Mouse (Mus musculus) gastrocnemius, adult 2 months (tissue): ENCODE results near the gene Mlec. TPM values are rescaled to one million over a fixed set of nuclear protein-coding genes. Genes with fewer than 3 reads are reported as not detected.
"Not testable (repeated sequence)": the region's sequence is repeated elsewhere in the genome, so short reads cannot be mapped to it uniquely, and the experiment has no call there.

ENCODE experiments used
- DNase-seq: peaks from one replicate; pipeline ENCODE4 v3.0.0; 2022
- H3K27ac ChIP-seq: fragments of 200-600 bp; 2 replicates; pipeline ENCODE4 v1.8.1; 2022; ENCODE audit warnings: mild to moderate bottlenecking
- H3K4me3 ChIP-seq: fragments of 200-600 bp; 2 replicates; pipeline ENCODE4 v1.8.1; 2022; ENCODE audit warnings: mild to moderate bottlenecking, moderate library complexity
- CTCF ChIP-seq: fragments of 200-600 bp; IDR thresholded peaks from 2 replicates; pipeline ENCODE4 v1.8.1; 2022; ENCODE audit warnings: antibody characterized with exemption, mild to moderate bottlenecking, moderate library complexity
- intact Hi-C: fragments of 180-260 bp; cut with DNase I; formaldehyde crosslinking; loops from one replicate; pipeline ENCODE4 v1.15.1; 2025
- total RNA-seq, 2 experiments: library from RNA; stranded (reverse); gene quantifications; 2 replicates each; pipeline ENCODE4 v1.2.3; 2021

The Mlec gene
- total RNA-seq, 2 experiments from 2014 or later, result 138 to 200 TPM

- no peak for TF ChIP-seq CTCF
- no peak for DNase-seq
- Histone ChIP-seq H3K4me3 (no peak overlapping the region), H3K27ac (no peak overlapping the region)
- intact Hi-C loops, result no loop called here
Measured at GRCm38 (mm10) chr5:115168641-115169415, 10.8 kb upstream of the Mlec start.

- DNase-seq, result no peak
- no peak overlapping the region for H3K27ac ChIP-seq
- no peak overlapping the region for H3K4me3 ChIP-seq
- intact Hi-C loops, result no loop called here
- TF ChIP-seq CTCF, result no peak
Measured at GRCm38 (mm10) chr5:115167396-115167795, 9.4 kb upstream of the Mlec start.

- Histone ChIP-seq H3K4me3 (no peak overlapping the region), H3K27ac (peak overlapping the region; percentile 24; the same call in 1 of the 2 replicates)
- TF ChIP-seq CTCF, result no peak
- intact Hi-C loops, result no loop called here
- no peak for DNase-seq
Measured at GRCm38 (mm10) chr5:115166815-115167194, 8.8 kb upstream of the Mlec start.

- TF ChIP-seq CTCF, result peak; percentile 3; the same call in 1 of the 2 replicates
- Histone ChIP-seq H3K4me3 (no peak overlapping the region), H3K27ac (peak overlapping the region; percentile 24; the same call in 1 of the 2 replicates)
Measured at GRCm38 (mm10) chr5:115165895-115166814, 8.2 kb upstream of the Mlec start.

GRCm38 (mm10) chr5:115165351-115165750, 7.4 kb upstream of the Mlec start:
- Histone ChIP-seq H3K4me3 (no peak overlapping the region), H3K27ac (no peak overlapping the region)
- intact Hi-C loops, result no loop called here
- DNase-seq, result no peak
- peak; percentile 59 for TF ChIP-seq CTCF

More at GRCm38 (mm10) chr5:115165895-115166814, 8.2 kb upstream of the Mlec start:
- no peak for DNase-seq
- intact Hi-C loops, result no loop called here

GRCm38 (mm10) chr5:115164446-115164845, 6.5 kb upstream of the Mlec start:
- DNase-seq, H3K4me3 ChIP-seq, intact Hi-C loops, H3K27ac ChIP-seq: not testable (repeated sequence)

- Histone ChIP-seq H3K4me3 (peak overlapping the region; percentile 40), H3K27ac (peak overlapping the region; percentile 28)
- peak; percentile 82 for TF ChIP-seq CTCF
- intact Hi-C loops, result loop anchor here (1.0 kb wide), 1 partner anchor 38 kb away; no protein-coding TSS in a partner anchor
- DNase-seq, result peak; percentile 78
Measured at GRCm38 (mm10) chr5:115163563-115163962, 5.6 kb upstream of the Mlec start.

- H3K27ac ChIP-seq, result peak overlapping the region; percentile 85
- intact Hi-C loops, H3K4me3 ChIP-seq, DNase-seq: not testable (repeated sequence)
Measured at GRCm38 (mm10) chr5:115161940-115162279, 3.9 kb upstream of the Mlec start.

GRCm38 (mm10) chr5:115161064-115161939, 3.3 kb upstream of the Mlec start:
- H3K4me3 ChIP-seq, result peak overlapping the region; percentile 40
- TF ChIP-seq CTCF, result no peak
- no peak for DNase-seq
- intact Hi-C loops, result no loop called here
- H3K27ac ChIP-seq, result peak overlapping the region; percentile 98

- intact Hi-C loops, result no loop called here
Measured at GRCm38 (mm10) chr5:115160655-115161054, 2.7 kb upstream of the Mlec start.

GRCm38 (mm10) chr5:115159165-115159564, 1.2 kb upstream of the Mlec start:
- Histone ChIP-seq H3K27ac (peak overlapping the region; percentile 98), H3K4me3 (peak overlapping the region; percentile 95)
- intact Hi-C loops, result no loop called here
- no peak for DNase-seq
- TF ChIP-seq CTCF, result no peak

More at GRCm38 (mm10) chr5:115160655-115161054, 2.7 kb upstream of the Mlec start:
- Histone ChIP-seq H3K4me3 (peak overlapping the region; percentile 13; the same call in 1 of the 2 replicates), H3K27ac (peak overlapping the region; percentile 98)
- TF ChIP-seq CTCF, result no peak
- DNase-seq, result no peak
